Mouse (Mus musculus): ENCODE measurements around the gene Zdbf2. TPM values are rescaled to one million over a fixed set of nuclear protein-coding genes. Genes with fewer than 3 reads are reported as not detected.
A peak's percentile ranks its signal among the peaks of the same experiment; 100 is the strongest.

The Zdbf2 gene
- 16.5 and 17.5 TPM in 2 replicates for polyA plus RNA-seq (2014; fragmentation: Nextera tagmentation; extraction: Ambion mirVana)

- DNase-seq (ENCODE audit: low spot score, missing footprints) (peak; percentile 97), ATAC-seq (ENCODE audit: low FRiP score) (peak; percentile 94)
- H3K4me1 ChIP-seq (ENCODE audit: control insufficient read depth, insufficient read depth, low read length): peaks cover 6% of the 10 kb centered on the region
- no peaks in the 10 kb centered on the region for H3K9me3 ChIP-seq (ENCODE audit: control insufficient read depth, low read length)
- peaks cover 70% of the 10 kb centered on the region for H3K27me3 ChIP-seq (ENCODE audit: control insufficient read depth, insufficient read depth, low read length)
- WGBS: under 1% methylated on average over 48 of the region's 49 CpGs
- peak within 1 kb of the TSS; percentile 60 for H3K4me2 ChIP-seq
- H3K36me3 ChIP-seq (ENCODE audit: control insufficient read depth, insufficient read depth, low read length): no peaks in the 10 kb centered on the region
- peak within 1 kb of the TSS; percentile 81 for H3K9ac ChIP-seq (ENCODE audit: low read length)
- peak within 1 kb of the TSS; percentile 57 for H3K27ac ChIP-seq (ENCODE audit: low read depth, low read length)
- H3K4me3 ChIP-seq (ENCODE audit: low read depth, low read length): peak within 1 kb of the TSS; percentile 62
Measured at GRCm38 (mm10) chr1:63272741-63273338, at the start of gene Zdbf2. Gene Zdbf2 (plus strand): TSS chr1:63273265.

DNA sequence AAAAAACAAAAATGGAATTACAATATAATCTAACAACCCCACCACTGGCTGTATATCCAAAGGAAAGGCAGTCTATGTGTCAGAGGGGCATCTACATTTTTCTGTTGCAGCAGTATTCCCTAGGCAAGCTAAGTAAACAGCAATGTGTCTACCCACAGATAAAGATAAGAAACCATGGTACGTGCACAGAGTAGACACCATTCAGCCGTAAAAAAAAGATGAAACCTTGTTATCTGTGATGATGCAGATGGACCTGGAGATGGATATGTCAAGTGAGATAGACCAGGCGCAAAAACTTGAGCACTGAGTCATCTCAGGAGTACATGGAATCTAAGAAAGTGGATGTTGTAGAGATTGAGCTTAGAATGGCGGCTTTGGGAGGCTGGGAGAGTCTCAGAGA lies 48.1 kb upstream of the Zdbf2 start:
- Histone ChIP-seq H3K9me3 (ENCODE audit: control insufficient read depth, low read length) (no peaks in the 10 kb centered on the region), H3K4me3 (ENCODE audit: low read depth, low read length) (no peak overlapping the region), H3K4me1 (ENCODE audit: control insufficient read depth, insufficient read depth, low read length) (no peaks in the 10 kb centered on the region), H3K27ac (ENCODE audit: low read depth, low read length) (no peak overlapping the region), H3K36me3 (ENCODE audit: control insufficient read depth, insufficient read depth, low read length) (no peaks in the 10 kb centered on the region), H3K9ac (ENCODE audit: low read length) (no peak overlapping the region), H3K27me3 (ENCODE audit: control insufficient read depth, insufficient read depth, low read length) (no peaks in the 10 kb centered on the region), H3K4me2 (no peak overlapping the region)
- 87% methylated on average over 4 of the region's 4 CpGs for WGBS
- no peak for ATAC-seq (ENCODE audit: low FRiP score)
- no peak for DNase-seq (ENCODE audit: low spot score, missing footprints)

DNA sequence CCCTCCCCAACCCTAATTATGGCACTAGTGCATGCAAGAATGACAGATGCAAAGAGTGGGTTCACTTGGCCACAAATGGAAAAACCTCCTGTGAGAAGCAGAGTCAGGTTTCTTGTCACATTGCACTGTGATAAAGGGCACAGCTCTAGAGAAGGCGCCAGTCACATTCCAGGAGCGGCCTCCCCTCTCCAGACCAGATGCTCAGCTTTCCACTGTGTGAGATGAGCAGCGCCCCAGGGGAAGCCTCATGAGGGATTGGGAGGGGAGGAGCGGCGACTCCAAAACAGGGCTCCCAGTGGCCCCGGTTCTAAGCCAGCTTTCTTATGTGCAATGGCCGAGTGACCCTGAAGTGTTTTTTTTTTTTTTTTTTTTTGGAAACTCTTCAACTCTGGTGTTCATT lies 47.2 kb upstream of the Zdbf2 start:
- Histone ChIP-seq H3K4me1 (ENCODE audit: control insufficient read depth, insufficient read depth, low read length) (no peaks in the 10 kb centered on the region), H3K27ac (ENCODE audit: low read depth, low read length) (no peak overlapping the region), H3K4me3 (ENCODE audit: low read depth, low read length) (no peak overlapping the region), H3K9me3 (ENCODE audit: control insufficient read depth, low read length) (no peaks in the 10 kb centered on the region), H3K4me2 (no peak overlapping the region), H3K27me3 (ENCODE audit: control insufficient read depth, insufficient read depth, low read length) (no peaks in the 10 kb centered on the region), H3K36me3 (ENCODE audit: control insufficient read depth, insufficient read depth, low read length) (no peaks in the 10 kb centered on the region), H3K9ac (ENCODE audit: low read length) (no peak overlapping the region)
- 7% methylated on average over 7 of the region's 7 CpGs for WGBS
- DNase-seq (ENCODE audit: low spot score, missing footprints) (no peak), ATAC-seq (ENCODE audit: low FRiP score) (no peak)

GRCm38 (mm10) chr1:63227241-63227640 lies 45.8 kb upstream of the Zdbf2 start:
- Histone ChIP-seq H3K27me3 (ENCODE audit: control insufficient read depth, insufficient read depth, low read length) (no peaks in the 10 kb centered on the region), H3K9ac (ENCODE audit: low read length) (no peak overlapping the region), H3K4me3 (ENCODE audit: low read depth, low read length) (no peak overlapping the region), H3K4me1 (ENCODE audit: control insufficient read depth, insufficient read depth, low read length) (no peaks in the 10 kb centered on the region), H3K9me3 (ENCODE audit: control insufficient read depth, low read length) (no peaks in the 10 kb centered on the region), H3K27ac (ENCODE audit: low read depth, low read length) (no peak overlapping the region), H3K4me2 (no peak overlapping the region), H3K36me3 (ENCODE audit: control insufficient read depth, insufficient read depth, low read length) (no peaks in the 10 kb centered on the region)
- ATAC-seq (ENCODE audit: low FRiP score): no peak
- peak; percentile 51 for DNase-seq (ENCODE audit: low spot score, missing footprints)
- WGBS: 85% methylated on average over 5 of the region's 5 CpGs

DNA sequence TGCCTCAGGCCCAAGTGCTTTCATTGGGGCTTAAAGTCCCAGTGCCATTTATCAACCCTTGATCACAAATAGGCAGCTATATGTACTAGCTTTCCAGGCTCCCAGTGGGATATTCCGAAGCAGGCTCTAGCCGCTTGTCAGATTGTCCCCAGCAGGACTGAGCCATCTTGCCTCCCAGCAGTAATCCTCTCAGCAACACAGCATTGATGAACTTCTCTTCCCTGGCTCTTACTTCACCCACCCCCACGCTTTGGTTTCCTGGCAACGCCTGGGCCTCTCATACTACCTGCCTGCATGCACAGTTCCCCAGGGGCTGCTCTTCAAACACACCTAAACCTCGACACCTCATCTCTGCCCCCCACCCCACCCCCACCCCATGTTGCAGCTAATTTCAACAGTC lies 35.7 kb upstream of the Zdbf2 start:
- H3K27me3 ChIP-seq (ENCODE audit: control insufficient read depth, insufficient read depth, low read length): no peaks in the 10 kb centered on the region
- 0 out of 2 replicates have a peak, but pooled peaks have one; percentile 38 for ATAC-seq (ENCODE audit: low FRiP score)
- no peak overlapping the region for H3K4me2 ChIP-seq
- H3K27ac ChIP-seq (ENCODE audit: low read depth, low read length): no peak overlapping the region
- H3K4me3 ChIP-seq (ENCODE audit: low read depth, low read length): no peak overlapping the region
- WGBS: 5% methylated on average over 5 of the region's 5 CpGs
- H3K9ac ChIP-seq (ENCODE audit: low read length): no peak overlapping the region
- H3K9me3 ChIP-seq (ENCODE audit: control insufficient read depth, low read length): no peaks in the 10 kb centered on the region
- DNase-seq (ENCODE audit: low spot score, missing footprints): peak; percentile 73
- no peaks in the 10 kb centered on the region for H3K36me3 ChIP-seq (ENCODE audit: control insufficient read depth, insufficient read depth, low read length)
- H3K4me1 ChIP-seq (ENCODE audit: control insufficient read depth, insufficient read depth, low read length): peaks cover 6% of the 10 kb centered on the region; the same call in 1 of the 2 replicates

DNA sequence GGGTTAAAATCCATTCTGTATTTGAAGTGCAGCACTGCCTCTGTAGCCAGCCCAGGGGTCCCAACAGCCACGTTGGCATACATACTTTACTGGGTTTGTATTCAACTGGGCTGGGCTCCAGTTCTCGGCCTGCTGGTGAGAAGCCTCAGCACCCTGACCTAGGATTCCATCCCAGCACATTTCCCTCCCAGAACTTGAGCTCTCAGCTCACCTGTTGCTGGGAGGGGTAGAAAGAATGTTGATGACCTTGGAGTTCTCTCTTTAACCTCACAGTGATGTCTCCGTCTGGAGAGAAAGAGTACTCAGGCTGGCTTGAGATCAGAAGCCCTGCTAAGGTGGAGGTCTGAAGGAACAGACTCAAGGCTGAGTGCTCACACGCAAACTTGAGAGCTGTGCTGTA lies 33.8 kb upstream of the Zdbf2 start:
- no peak for ATAC-seq (ENCODE audit: low FRiP score)
- Histone ChIP-seq H3K4me2 (no peak overlapping the region), H3K4me3 (ENCODE audit: low read depth, low read length) (no peak overlapping the region), H3K9ac (ENCODE audit: low read length) (no peak overlapping the region), H3K4me1 (ENCODE audit: control insufficient read depth, insufficient read depth, low read length) (peaks cover 6% of the 10 kb centered on the region; the same call in 1 of the 2 replicates), H3K27ac (ENCODE audit: low read depth, low read length) (no peak overlapping the region), H3K36me3 (ENCODE audit: control insufficient read depth, insufficient read depth, low read length) (no peaks in the 10 kb centered on the region), H3K9me3 (ENCODE audit: control insufficient read depth, low read length) (no peaks in the 10 kb centered on the region), H3K27me3 (ENCODE audit: control insufficient read depth, insufficient read depth, low read length) (no peaks in the 10 kb centered on the region)
- 58% methylated on average over 4 of the region's 4 CpGs for WGBS
- no peak for DNase-seq (ENCODE audit: low spot score, missing footprints)

DNA sequence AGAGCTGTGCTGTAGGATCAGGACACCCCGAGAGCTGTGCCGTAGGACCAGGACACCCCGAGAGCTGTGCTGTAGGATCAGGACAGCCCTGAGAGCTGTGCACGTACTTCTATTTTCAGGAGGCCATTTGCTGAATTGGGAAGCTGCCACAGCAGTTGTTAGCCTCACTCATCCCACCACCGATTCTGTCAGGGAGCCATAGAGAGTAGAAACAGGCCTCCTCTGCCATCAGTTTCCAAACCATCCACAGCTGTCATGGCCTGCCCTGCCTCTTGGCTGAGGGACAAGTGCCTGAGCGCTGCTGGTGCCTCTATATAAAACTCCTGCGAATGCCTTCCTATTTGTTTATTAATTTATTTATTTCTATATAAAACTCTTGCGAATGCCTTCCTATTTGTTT lies 33.3 kb upstream of the Zdbf2 start:
- H3K9ac ChIP-seq (ENCODE audit: low read length): no peak overlapping the region
- H3K4me3 ChIP-seq (ENCODE audit: low read depth, low read length): no peak overlapping the region
- no peaks in the 10 kb centered on the region for H3K36me3 ChIP-seq (ENCODE audit: control insufficient read depth, insufficient read depth, low read length)
- no peaks in the 10 kb centered on the region for H3K9me3 ChIP-seq (ENCODE audit: control insufficient read depth, low read length)
- DNase-seq (ENCODE audit: low spot score, missing footprints) (peak; percentile 26), ATAC-seq (ENCODE audit: low FRiP score) (no peak)
- no peak overlapping the region for H3K27ac ChIP-seq (ENCODE audit: low read depth, low read length)
- 86% methylated on average over 8 of the region's 8 CpGs for WGBS
- no peak overlapping the region for H3K4me2 ChIP-seq
- no peaks in the 10 kb centered on the region for H3K27me3 ChIP-seq (ENCODE audit: control insufficient read depth, insufficient read depth, low read length)
- peaks cover 6% of the 10 kb centered on the region; the same call in 1 of the 2 replicates for H3K4me1 ChIP-seq (ENCODE audit: control insufficient read depth, insufficient read depth, low read length)

DNA sequence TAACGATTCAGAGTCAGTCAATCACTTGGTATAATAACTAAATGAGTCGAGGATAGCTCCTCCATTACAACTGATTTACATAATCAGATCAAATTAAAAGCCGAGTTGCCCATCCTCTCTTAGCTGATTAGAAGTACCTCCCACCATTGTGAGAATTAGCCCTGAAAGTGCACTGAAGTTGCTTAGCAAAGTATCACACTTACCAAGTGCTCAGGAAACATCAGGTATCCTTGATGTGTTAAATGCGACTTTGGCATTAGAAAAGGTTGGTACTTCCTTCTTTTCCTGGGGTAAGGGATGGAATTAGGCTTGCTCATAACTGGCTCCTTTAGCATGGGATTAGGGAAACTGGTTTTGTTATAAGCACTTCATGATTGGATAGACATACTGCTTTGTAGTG lies 29.2 kb upstream of the Zdbf2 start:
- Histone ChIP-seq H3K4me3 (ENCODE audit: low read depth, low read length) (no peak overlapping the region), H3K4me2 (no peak overlapping the region)
- WGBS: 63% methylated on average over 4 of the region's 4 CpGs

DNA sequence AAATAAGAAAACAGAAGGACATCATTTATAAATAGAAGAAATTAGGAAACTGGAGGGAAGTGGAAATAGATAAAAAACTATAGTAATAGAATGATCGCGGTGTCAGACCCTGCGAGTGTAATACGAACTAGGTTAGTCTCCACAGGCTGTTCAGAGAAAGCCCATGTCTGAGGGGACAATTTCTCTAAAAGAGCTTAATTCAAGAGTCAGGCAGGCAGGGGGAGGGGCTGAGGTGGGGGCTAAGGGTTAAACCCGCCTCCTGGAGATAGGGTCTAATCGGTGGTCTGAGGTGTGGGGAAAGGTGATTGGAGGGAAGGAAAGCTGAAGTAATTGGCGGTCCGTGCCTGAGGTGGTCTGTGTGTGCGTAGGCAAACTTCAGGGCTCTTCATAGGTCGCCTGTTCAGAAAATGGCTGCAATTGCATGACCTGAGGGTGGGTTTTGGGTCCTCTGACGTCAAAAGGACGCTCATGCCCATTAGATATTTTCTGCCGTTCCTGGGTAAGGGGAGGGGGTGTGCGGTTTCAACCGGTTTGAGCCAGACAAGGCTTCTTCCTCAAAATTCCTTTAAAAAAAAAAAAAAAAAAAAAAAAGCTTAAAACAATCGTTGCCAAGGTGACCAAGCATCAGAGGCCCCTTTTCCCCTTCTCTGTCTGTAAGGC lies 26.1 kb upstream of the Zdbf2 start:
- Histone ChIP-seq H3K4me2 (peak overlapping the region; percentile 47), H3K36me3 (ENCODE audit: control insufficient read depth, insufficient read depth, low read length) (no peaks in the 10 kb centered on the region), H3K4me3 (ENCODE audit: low read depth, low read length) (peak overlapping the region; percentile 8; the same call in 1 of the 2 replicates), H3K4me1 (ENCODE audit: control insufficient read depth, insufficient read depth, low read length) (peaks cover 5% of the 10 kb centered on the region; the same call in 1 of the 2 replicates), H3K9ac (ENCODE audit: low read length) (no peak overlapping the region), H3K27me3 (ENCODE audit: control insufficient read depth, insufficient read depth, low read length) (peaks cover 34% of the 10 kb centered on the region), H3K9me3 (ENCODE audit: control insufficient read depth, low read length) (no peaks in the 10 kb centered on the region), H3K27ac (ENCODE audit: low read depth, low read length) (no peak overlapping the region; the same call in 1 of the 2 replicates)
- WGBS: under 1% methylated on average over 16 of the region's 16 CpGs
- DNase-seq (ENCODE audit: low spot score, missing footprints) (peak; percentile 96), ATAC-seq (ENCODE audit: low FRiP score) (peak; percentile 89)

More for the DNA sequence above, 29.2 kb upstream of the Zdbf2 start:
- peaks cover 5% of the 10 kb centered on the region; the same call in 1 of the 2 replicates for H3K4me1 ChIP-seq (ENCODE audit: control insufficient read depth, insufficient read depth, low read length)
- no peaks in the 10 kb centered on the region for H3K36me3 ChIP-seq (ENCODE audit: control insufficient read depth, insufficient read depth, low read length)
- H3K27me3 ChIP-seq (ENCODE audit: control insufficient read depth, insufficient read depth, low read length): peaks cover 7% of the 10 kb centered on the region
- no peak overlapping the region for H3K27ac ChIP-seq (ENCODE audit: low read depth, low read length)
- ATAC-seq (ENCODE audit: low FRiP score): no peak
- H3K9ac ChIP-seq (ENCODE audit: low read length): no peak overlapping the region
- DNase-seq (ENCODE audit: low spot score, missing footprints): no peak
- no peaks in the 10 kb centered on the region for H3K9me3 ChIP-seq (ENCODE audit: control insufficient read depth, low read length)

All from midbrain, embryonic 11.5 days (tissue).